Comparison of ENCODE assay signal across 7 mouse cellular contexts in the genomic region with DNA sequence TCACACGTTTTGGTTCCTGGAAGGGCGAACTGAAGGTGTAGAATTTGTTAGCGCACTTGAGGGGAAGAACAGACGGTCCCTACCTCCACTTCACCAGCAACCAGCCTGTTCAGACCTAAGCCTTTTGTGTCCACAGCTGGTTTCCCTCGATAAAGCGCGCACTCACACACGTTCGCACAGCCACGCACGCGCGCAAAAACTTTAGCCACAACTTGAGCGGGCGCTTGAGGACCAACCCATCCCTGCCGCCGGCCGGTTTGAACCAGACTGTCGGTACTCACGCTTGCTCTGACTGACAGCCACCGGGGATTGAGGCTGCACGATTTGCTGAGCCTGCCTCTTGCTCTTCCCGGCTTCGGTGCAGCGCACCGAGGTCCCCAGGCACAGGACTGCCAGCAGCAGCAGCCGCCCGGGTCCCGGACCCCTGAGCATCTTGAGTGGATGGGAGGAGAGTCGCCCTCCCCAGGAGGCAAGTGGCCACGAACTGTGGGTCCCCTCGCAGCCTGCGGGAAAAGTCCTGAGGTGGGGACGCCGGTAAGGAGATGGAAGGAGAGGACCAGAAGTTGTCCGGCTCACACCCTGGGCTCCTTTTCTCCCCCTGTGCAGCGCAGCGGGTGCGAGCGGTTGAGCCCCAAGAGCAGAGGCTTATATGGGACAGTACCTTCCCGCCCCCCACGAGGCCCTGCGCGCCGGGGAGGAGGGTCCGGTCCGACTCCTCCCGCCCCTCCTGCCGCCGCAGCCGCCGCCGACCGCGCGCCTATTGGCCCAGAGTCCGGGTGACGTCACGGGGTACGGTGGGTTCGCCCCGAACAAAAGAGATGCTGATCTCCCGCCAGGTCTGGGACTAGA. TPM values are rescaled to one million over a fixed set of nuclear protein-coding genes. Genes with fewer than 3 reads are reported as not detected.
A peak's percentile ranks its signal among the peaks of the same experiment; 100 is the strongest.
DNase-seq lines count a peak whose midpoint lies in the region; ATAC-seq and TF ChIP-seq lines count a peak whose summit lies in the region.

Gene Fn1 (minus strand): TSS at position 650 of the 849 bp plus-strand sequence.

- peak within 1 kb of the TSS; percentile 58 for H3K4me3 ChIP-seq in bone marrow, adult 2 months (replicated peaks; ENCODE audit: control insufficient read depth, low read depth, low read length)
- peak within 1 kb of the TSS; percentile 73 for H3K4me3 ChIP-seq in embryonic facial prominence, embryonic 15.5 days (replicated peaks)
- peak within 1 kb of the TSS; percentile 61 for H3K4me3 ChIP-seq in heart, adult 2 months
- H3K4me3 ChIP-seq in kidney, adult 2 months (ENCODE audit: insufficient read depth, low read depth, low read length) = peak within 1 kb of the TSS; percentile 50
- peak within 1 kb of the TSS; percentile 79 for H3K4me3 ChIP-seq in limb, embryonic 13.5 days
- peak within 1 kb of the TSS; percentile 65 for H3K4me3 ChIP-seq in midbrain, embryonic 14.5 days (replicated peaks; ENCODE audit: low read depth, low read length)

- WGBS in bone marrow, adult 2 months = under 1% methylated on average over 63 of the region's 63 CpGs
- WGBS in embryonic facial prominence, embryonic 15.5 days = under 1% methylated on average over 62 of the region's 63 CpGs
- WGBS in heart, adult 2 months = under 1% methylated on average over 58 of the region's 63 CpGs
- 1% methylated on average over 63 of the region's 63 CpGs for WGBS in kidney, adult 2 months
- WGBS in limb, embryonic 13.5 days = under 1% methylated on average over 61 of the region's 63 CpGs
- WGBS in midbrain, embryonic 14.5 days = under 1% methylated on average over 61 of the region's 63 CpGs

- peak within 1 kb of the TSS; percentile 75 for H3K4me2 ChIP-seq in embryonic facial prominence, embryonic 15.5 days (replicated peaks)
- peak within 1 kb of the TSS; percentile 80 for H3K4me2 ChIP-seq in limb, embryonic 13.5 days (replicated peaks)
- H3K4me2 ChIP-seq in midbrain, embryonic 14.5 days (ENCODE audit: low read length) = peak within 1 kb of the TSS; percentile 92

- TF ChIP-seq CTCF in bone marrow, adult 2 months (IDR thresholded peaks at IDR 0.05; ENCODE audit: control insufficient read depth, insufficient read depth, low read length) = no peak
- no peak for TF ChIP-seq CTCF in heart, adult 2 months (IDR thresholded peaks at IDR 0.05)
- no peak for TF ChIP-seq CTCF in kidney, adult 2 months (conservative IDR thresholded peaks at IDR 0.05; ENCODE audit: insufficient read depth, insufficient read length, low read depth, low read length)

- H3K27ac ChIP-seq in bone marrow, adult 2 months (ENCODE audit: control insufficient read depth, insufficient read depth, low read depth, low read length, poor library complexity) = peak within 1 kb of the TSS; percentile 53
- peak within 1 kb of the TSS; percentile 96 for H3K27ac ChIP-seq in embryonic facial prominence, embryonic 15.5 days (replicated peaks)
- H3K27ac ChIP-seq in heart, adult 2 months = peak within 1 kb of the TSS; percentile 71
- H3K27ac ChIP-seq in kidney, adult 2 months (ENCODE audit: insufficient read depth, low read depth, low read length) = no peak within 1 kb of the TSS
- peak within 1 kb of the TSS; percentile 98 for H3K27ac ChIP-seq in limb, embryonic 13.5 days
- H3K27ac ChIP-seq in midbrain, embryonic 14.5 days (replicated peaks; ENCODE audit: low read depth, low read length) = 0 out of 2 replicates have a peak within 1 kb of the TSS, but pooled peaks have one; percentile 22

- TF ChIP-seq EP300 in heart, adult 2 months (IDR thresholded peaks at IDR 0.05; ENCODE audit: insufficient read depth, low read depth, low read length) = no peak

- H3K27me3 ChIP-seq in embryonic facial prominence, embryonic 15.5 days = no peaks in the 10 kb centered on the region
- H3K27me3 ChIP-seq in heart, adult 2 months (ENCODE audit: control insufficient read depth, insufficient read depth, low read length) = no peaks in the 10 kb centered on the region
- no peaks in the 10 kb centered on the region for H3K27me3 ChIP-seq in kidney, adult 2 months (replicated peaks; ENCODE audit: control insufficient read depth, insufficient read depth, low read length)
- no peaks in the 10 kb centered on the region for H3K27me3 ChIP-seq in limb, embryonic 13.5 days
- peaks cover 15% of the 10 kb centered on the region; the same call in 1 of the 2 replicates for H3K27me3 ChIP-seq in midbrain, embryonic 14.5 days (ENCODE audit: control insufficient read depth, insufficient read depth, low read length)

- no peaks in the 10 kb centered on the region for H3K9me3 ChIP-seq in embryonic facial prominence, embryonic 15.5 days (replicated peaks)
- H3K9me3 ChIP-seq in limb, embryonic 13.5 days = no peaks in the 10 kb centered on the region
- H3K9me3 ChIP-seq in midbrain, embryonic 14.5 days (ENCODE audit: control insufficient read depth, low read length) = no peaks in the 10 kb centered on the region

- H3K79me2 ChIP-seq in heart, adult 2 months (replicated peaks; ENCODE audit: control insufficient read depth, insufficient read depth, low read length) = no peaks in the 10 kb centered on the region

- ATAC-seq in embryonic facial prominence, embryonic 15.5 days (ENCODE audit: insufficient number of reproducible peaks, low FRiP score, low TSS enrichment, low read depth) = peak; percentile 96
- peak; percentile 94 for ATAC-seq in limb, embryonic 13.5 days (ENCODE audit: low FRiP score, low read depth)
- ATAC-seq in midbrain, embryonic 14.5 days (ENCODE audit: low FRiP score, low TSS enrichment) = peak; percentile 93

- H3K9ac ChIP-seq in embryonic facial prominence, embryonic 15.5 days = peak within 1 kb of the TSS; percentile 69
- peak within 1 kb of the TSS; percentile 50 for H3K9ac ChIP-seq in heart, adult 2 months (ENCODE audit: low read depth, low read length)
- H3K9ac ChIP-seq in limb, embryonic 13.5 days = peak within 1 kb of the TSS; percentile 94
- peak within 1 kb of the TSS; percentile 59 for H3K9ac ChIP-seq in midbrain, embryonic 14.5 days (replicated peaks; ENCODE audit: low read length)

- H3K36me3 ChIP-seq in embryonic facial prominence, embryonic 15.5 days = peaks cover 15% of the 10 kb centered on the region
- H3K36me3 ChIP-seq in heart, adult 2 months (ENCODE audit: control insufficient read depth, insufficient read depth, low read length) = no peaks in the 10 kb centered on the region
- no peaks in the 10 kb centered on the region for H3K36me3 ChIP-seq in kidney, adult 2 months (ENCODE audit: control insufficient read depth, insufficient read depth, low read length)
- peaks cover 32% of the 10 kb centered on the region for H3K36me3 ChIP-seq in limb, embryonic 13.5 days
- no peaks in the 10 kb centered on the region for H3K36me3 ChIP-seq in midbrain, embryonic 14.5 days (ENCODE audit: control insufficient read depth, insufficient read depth, low read length)

- TF ChIP-seq POLR2A in bone marrow, adult 2 months (IDR thresholded peaks at IDR 0.05; ENCODE audit: borderline replicate concordance, control insufficient read depth, low read depth, low read length) = peak; percentile 60; the same call in 1 of the 2 replicates
- TF ChIP-seq POLR2A in heart, adult 2 months (IDR thresholded peaks at IDR 0.05; ENCODE audit: insufficient read depth, low read depth, low read length) = peak; percentile 58; the same call in 1 of the 2 replicates
- no peak for TF ChIP-seq POLR2A in kidney, adult 2 months (IDR thresholded peaks at IDR 0.05; ENCODE audit: low read depth, low read length)

- peak; percentile 91 to 92 for DNase-seq in heart, adult 2 months
- peak; percentile 79 for DNase-seq in kidney, adult 2 months
- DNase-seq in midbrain, embryonic 14.5 days = peak; percentile 93
- DNase-seq in spleen, postnatal 14 days (ENCODE audit: low spot score in 2 of 2) = peak; percentile 39 to 43

- no peaks in the 10 kb centered on the region for H3K4me1 ChIP-seq in bone marrow, adult 2 months (ENCODE audit: control insufficient read depth, insufficient read depth, low read length)
- peaks cover 19% of the 10 kb centered on the region for H3K4me1 ChIP-seq in embryonic facial prominence, embryonic 15.5 days
- H3K4me1 ChIP-seq in heart, adult 2 months (ENCODE audit: control insufficient read depth, insufficient read depth, low read length) = peaks cover 2% of the 10 kb centered on the region
- H3K4me1 ChIP-seq in kidney, adult 2 months (ENCODE audit: control insufficient read depth, insufficient read depth, low read length) = no peaks in the 10 kb centered on the region
- H3K4me1 ChIP-seq in limb, embryonic 13.5 days = peaks cover 44% of the 10 kb centered on the region
- 0 out of 2 replicates have a peak, but pooled peaks cover 4% of the 10 kb centered on the region for H3K4me1 ChIP-seq in midbrain, embryonic 14.5 days (ENCODE audit: control insufficient read depth, insufficient read depth, low read length)

- intact Hi-C loops in heart, adult 2 months (cut with DNase I) = no loop called here

RNA-seq across cellular contexts. Expression of gene Fn1, which starts in this region (rescaled TPM):
- 31.6 and 112 TPM in 2 replicates for polyA plus RNA-seq in bone marrow, adult 2 months (2011; ENCODE audit: insufficient read depth, insufficient read length, low replicate concordance, missing spikeins)
- polyA plus RNA-seq in embryonic facial prominence, embryonic 15.5 days (2015; fragmentation: Nextera tagmentation; extraction: Ambion mirVana) = 183 and 197 TPM in 2 replicates
- total RNA-seq in heart, adult 2 months (2021) = 10 to 100 TPM; 58.2 to 95.9 TPM
- 40.5 and 50.6 TPM in 2 replicates for polyA plus RNA-seq in heart, adult 2 months (2012; rRNA removed)
- polyA plus RNA-seq in kidney, adult 2 months (2012; rRNA removed) = 47.3 and 53.2 TPM in 2 replicates
- 219 and 234 TPM in 2 replicates for polyA plus RNA-seq in limb, embryonic 13.5 days (2015; fragmentation: Nextera tagmentation; extraction: Ambion mirVana)
- polyA plus RNA-seq in midbrain, embryonic 14.5 days (2014; fragmentation: Nextera tagmentation; extraction: Ambion mirVana) = 13.9 and 33.0 TPM in 2 replicates

Comparison
In these comparisons a context has a peak if more than half of its experiments do, and no peak if none do; other contexts are left out.
1. DNase-seq: peak in every context shown above with its lines; median percentile 93 in midbrain, embryonic 14.5 days; 92 in heart, adult 2 months; 79 in kidney, adult 2 months; 41 in spleen, postnatal 14 days.